Mouse (Mus musculus): Measurements from ENCODE around the gene Park7. TPM values are rescaled to one million over a fixed set of nuclear protein-coding genes. Genes with fewer than 3 reads are reported as not detected.

Gene Park7
- polyA plus RNA-seq, 1 experiment from 2014 or later = 371 TPM

GRCm38 (mm10) chr4:150907099-150907498 is 7.1 kb downstream of the Park7 start:
- no peak for ATAC-seq (replicated peaks; ENCODE audit: insufficient number of reproducible peaks, low FRiP score, low TSS enrichment)
- H3K4me2 ChIP-seq = no peak overlapping the region
- peaks cover 19% of the 10 kb centered on the region; the same call in 1 of the 2 replicates for H3K36me3 ChIP-seq (ENCODE audit: control insufficient read depth, insufficient read depth, low read length)
- 90% methylated on average over 8 of the region's 8 CpGs for WGBS (ENCODE audit: insufficient replicate concordance)
- no peak overlapping the region for H3K9ac ChIP-seq (ENCODE audit: low read depth, low read length)
- H3K27me3 ChIP-seq (ENCODE audit: control insufficient read depth, insufficient read depth, low read length) = no peaks in the 10 kb centered on the region
- no peaks in the 10 kb centered on the region for H3K9me3 ChIP-seq (replicated peaks; ENCODE audit: control insufficient read depth, low read length)
- no peaks in the 10 kb centered on the region; the same call in 1 of the 2 replicates for H3K4me1 ChIP-seq (ENCODE audit: control insufficient read depth, insufficient read depth, low read length)
- H3K27ac ChIP-seq (ENCODE audit: low read depth, low read length) = no peak overlapping the region
- H3K4me3 ChIP-seq (ENCODE audit: low read depth, low read length) = no peak overlapping the region

GRCm38 (mm10) chr4:150903091-150903742 is 11.0 kb downstream of the Park7 start:
- H3K4me3 ChIP-seq (ENCODE audit: low read depth, low read length) = no peak overlapping the region
- H3K9me3 ChIP-seq (replicated peaks; ENCODE audit: control insufficient read depth, low read length) = no peaks in the 10 kb centered on the region
- 94% methylated on average over 14 of the region's 14 CpGs for WGBS (ENCODE audit: insufficient replicate concordance)
- no peak for ATAC-seq (replicated peaks; ENCODE audit: insufficient number of reproducible peaks, low FRiP score, low TSS enrichment)
- H3K27ac ChIP-seq (ENCODE audit: low read depth, low read length) = no peak overlapping the region
- H3K27me3 ChIP-seq (ENCODE audit: control insufficient read depth, insufficient read depth, low read length) = no peaks in the 10 kb centered on the region
- H3K4me1 ChIP-seq (ENCODE audit: control insufficient read depth, insufficient read depth, low read length) = no peaks in the 10 kb centered on the region; the same call in 1 of the 2 replicates
- no peak overlapping the region for H3K9ac ChIP-seq (ENCODE audit: low read depth, low read length)
- peaks cover 32% of the 10 kb centered on the region for H3K36me3 ChIP-seq (ENCODE audit: control insufficient read depth, insufficient read depth, low read length)
- H3K4me2 ChIP-seq = no peak overlapping the region

DNA sequence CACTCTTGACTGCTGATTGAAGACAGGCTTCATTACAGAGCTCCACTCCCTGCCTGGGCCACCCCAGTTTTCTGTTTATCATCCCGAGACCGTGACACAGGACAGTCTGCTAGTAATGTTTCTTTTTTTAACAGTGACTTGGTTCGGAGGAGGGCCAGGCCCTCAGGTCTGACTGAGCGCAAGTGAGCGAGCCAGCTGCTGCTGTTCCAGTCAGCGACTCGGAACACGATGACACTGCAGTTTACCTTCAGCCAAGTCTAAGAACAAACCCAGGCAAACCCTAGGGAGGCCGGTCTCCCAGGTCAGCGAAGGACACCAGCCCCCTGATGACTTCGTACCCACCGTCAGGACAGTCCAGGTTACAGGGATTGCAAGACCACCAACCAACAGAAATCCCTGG is 12.2 kb downstream of the Park7 start:
- no peak for ATAC-seq (replicated peaks; ENCODE audit: insufficient number of reproducible peaks, low FRiP score, low TSS enrichment)
- 0 out of 2 replicates have a peak overlapping the region, but pooled peaks have one; percentile 22 for H3K9ac ChIP-seq (ENCODE audit: low read depth, low read length)
- H3K4me3 ChIP-seq (ENCODE audit: low read depth, low read length) = no peak overlapping the region
- 75% methylated on average over 12 of the region's 12 CpGs for WGBS (ENCODE audit: insufficient replicate concordance)
- H3K27me3 ChIP-seq (ENCODE audit: control insufficient read depth, insufficient read depth, low read length) = no peaks in the 10 kb centered on the region
- no peaks in the 10 kb centered on the region for H3K9me3 ChIP-seq (replicated peaks; ENCODE audit: control insufficient read depth, low read length)
- no peaks in the 10 kb centered on the region; the same call in 1 of the 2 replicates for H3K4me1 ChIP-seq (ENCODE audit: control insufficient read depth, insufficient read depth, low read length)
- no peak overlapping the region for H3K4me2 ChIP-seq
- peaks cover 37% of the 10 kb centered on the region for H3K36me3 ChIP-seq (ENCODE audit: control insufficient read depth, insufficient read depth, low read length)
- H3K27ac ChIP-seq (ENCODE audit: low read depth, low read length) = peak overlapping the region; percentile 50; the same call in 1 of the 2 replicates

DNA sequence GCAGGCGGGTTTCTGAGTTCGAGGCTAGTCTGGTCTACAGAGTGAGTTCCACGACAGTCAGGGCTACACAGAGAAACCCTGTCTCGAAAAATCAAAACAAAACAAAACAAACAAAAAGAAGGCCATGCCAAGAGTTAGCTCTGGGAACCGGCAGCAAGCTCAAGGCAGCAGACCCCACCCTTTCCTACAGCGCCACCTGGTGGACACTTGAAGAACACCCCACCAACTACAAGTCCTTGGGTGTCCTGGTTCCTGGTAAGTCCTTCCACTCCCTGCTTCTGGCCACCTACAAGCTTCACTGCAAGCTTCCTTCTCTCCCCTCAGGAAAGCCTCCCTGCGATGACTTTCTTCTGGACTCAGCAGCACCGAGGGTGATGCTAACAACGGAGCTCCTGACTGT is 12.6 kb downstream of the Park7 start:
- peaks cover 41% of the 10 kb centered on the region for H3K36me3 ChIP-seq (ENCODE audit: control insufficient read depth, insufficient read depth, low read length)
- no peaks in the 10 kb centered on the region for H3K9me3 ChIP-seq (replicated peaks; ENCODE audit: control insufficient read depth, low read length)
- no peaks in the 10 kb centered on the region; the same call in 1 of the 2 replicates for H3K4me1 ChIP-seq (ENCODE audit: control insufficient read depth, insufficient read depth, low read length)
- H3K27me3 ChIP-seq (ENCODE audit: control insufficient read depth, insufficient read depth, low read length) = no peaks in the 10 kb centered on the region
- no peak overlapping the region for H3K4me3 ChIP-seq (ENCODE audit: low read depth, low read length)
- no peak overlapping the region for H3K4me2 ChIP-seq
- 51% methylated on average over 9 of the region's 9 CpGs for WGBS (ENCODE audit: insufficient replicate concordance)
- ATAC-seq (replicated peaks; ENCODE audit: insufficient number of reproducible peaks, low FRiP score, low TSS enrichment) = no peak
- H3K27ac ChIP-seq (ENCODE audit: low read depth, low read length) = peak overlapping the region; percentile 50; the same call in 1 of the 2 replicates
- 0 out of 2 replicates have a peak overlapping the region, but pooled peaks have one; percentile 22 for H3K9ac ChIP-seq (ENCODE audit: low read depth, low read length)

DNA sequence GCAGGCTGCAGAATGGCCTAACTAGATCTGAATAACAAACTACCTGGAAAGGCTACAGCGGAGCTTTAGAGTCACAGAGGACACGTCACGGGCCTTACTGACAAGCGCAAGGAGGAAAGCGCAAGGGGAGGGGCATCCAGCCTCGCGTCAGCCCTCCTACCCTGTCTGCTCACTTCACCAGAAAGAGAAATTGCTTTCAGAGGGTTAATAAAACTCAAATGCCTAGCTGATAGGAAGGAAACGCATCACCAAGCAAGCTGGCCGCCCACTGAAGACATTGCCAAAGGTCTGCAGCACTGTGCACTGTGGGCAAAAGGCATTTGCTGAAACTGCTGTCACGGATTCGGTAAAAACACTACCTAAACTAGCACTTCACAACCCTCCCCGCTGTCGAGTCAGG is 13.8 kb downstream of the Park7 start:
- ATAC-seq (replicated peaks; ENCODE audit: insufficient number of reproducible peaks, low FRiP score, low TSS enrichment) = no peak
- Histone ChIP-seq H3K4me2 (no peak overlapping the region), H3K36me3 (ENCODE audit: control insufficient read depth, insufficient read depth, low read length) (peaks cover 44% of the 10 kb centered on the region), H3K27me3 (ENCODE audit: control insufficient read depth, insufficient read depth, low read length) (no peaks in the 10 kb centered on the region), H3K27ac (ENCODE audit: low read depth, low read length) (no peak overlapping the region), H3K4me3 (ENCODE audit: low read depth, low read length) (no peak overlapping the region), H3K4me1 (ENCODE audit: control insufficient read depth, insufficient read depth, low read length) (no peaks in the 10 kb centered on the region; the same call in 1 of the 2 replicates), H3K9me3 (replicated peaks; ENCODE audit: control insufficient read depth, low read length) (no peaks in the 10 kb centered on the region), H3K9ac (ENCODE audit: low read depth, low read length) (no peak overlapping the region)
- 92% methylated on average over 13 of the region's 13 CpGs for WGBS (ENCODE audit: insufficient replicate concordance)

DNA sequence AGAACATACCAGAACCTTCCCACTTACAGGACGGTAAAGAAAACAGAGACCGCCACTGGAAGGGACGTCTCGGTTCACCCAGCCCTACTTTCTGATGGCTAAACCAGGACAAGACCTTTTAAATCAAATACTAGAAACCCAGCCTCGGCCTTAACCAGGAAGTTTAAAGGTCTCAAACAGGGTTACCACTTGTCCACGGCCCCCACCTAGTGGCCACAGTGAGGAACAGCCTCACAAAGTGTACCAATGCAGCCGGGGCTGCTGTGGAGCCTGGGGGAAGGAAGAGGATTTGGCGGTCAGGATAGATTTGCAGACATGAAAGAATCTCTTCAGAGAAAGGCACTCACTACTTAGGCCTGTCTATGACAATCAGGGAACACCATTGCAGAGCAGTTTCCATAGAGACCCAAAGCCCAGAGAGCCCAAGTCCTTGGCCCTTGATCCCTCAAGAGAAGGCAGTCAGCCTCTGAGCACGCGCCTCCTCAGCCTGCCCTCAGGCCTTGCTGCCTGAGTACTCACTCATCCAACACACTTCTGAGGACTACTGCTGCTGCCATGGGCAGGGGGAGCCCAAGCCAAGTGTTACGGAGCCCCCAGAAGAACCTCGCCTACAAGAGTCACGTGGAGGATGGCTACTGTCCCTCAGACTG is 15.4 kb downstream of the Park7 start:
- WGBS (ENCODE audit: insufficient replicate concordance) = 56% methylated on average over 13 of the region's 13 CpGs
- Histone ChIP-seq H3K9ac (ENCODE audit: low read depth, low read length) (no peak overlapping the region), H3K9me3 (replicated peaks; ENCODE audit: control insufficient read depth, low read length) (no peaks in the 10 kb centered on the region), H3K27ac (ENCODE audit: low read depth, low read length) (no peak overlapping the region), H3K4me3 (ENCODE audit: low read depth, low read length) (no peak overlapping the region), H3K27me3 (ENCODE audit: control insufficient read depth, insufficient read depth, low read length) (no peaks in the 10 kb centered on the region), H3K4me2 (no peak overlapping the region), H3K36me3 (ENCODE audit: control insufficient read depth, insufficient read depth, low read length) (peaks cover 40% of the 10 kb centered on the region), H3K4me1 (ENCODE audit: control insufficient read depth, insufficient read depth, low read length) (no peaks in the 10 kb centered on the region; the same call in 1 of the 2 replicates)
- no peak for ATAC-seq (replicated peaks; ENCODE audit: insufficient number of reproducible peaks, low FRiP score, low TSS enrichment)

DNA sequence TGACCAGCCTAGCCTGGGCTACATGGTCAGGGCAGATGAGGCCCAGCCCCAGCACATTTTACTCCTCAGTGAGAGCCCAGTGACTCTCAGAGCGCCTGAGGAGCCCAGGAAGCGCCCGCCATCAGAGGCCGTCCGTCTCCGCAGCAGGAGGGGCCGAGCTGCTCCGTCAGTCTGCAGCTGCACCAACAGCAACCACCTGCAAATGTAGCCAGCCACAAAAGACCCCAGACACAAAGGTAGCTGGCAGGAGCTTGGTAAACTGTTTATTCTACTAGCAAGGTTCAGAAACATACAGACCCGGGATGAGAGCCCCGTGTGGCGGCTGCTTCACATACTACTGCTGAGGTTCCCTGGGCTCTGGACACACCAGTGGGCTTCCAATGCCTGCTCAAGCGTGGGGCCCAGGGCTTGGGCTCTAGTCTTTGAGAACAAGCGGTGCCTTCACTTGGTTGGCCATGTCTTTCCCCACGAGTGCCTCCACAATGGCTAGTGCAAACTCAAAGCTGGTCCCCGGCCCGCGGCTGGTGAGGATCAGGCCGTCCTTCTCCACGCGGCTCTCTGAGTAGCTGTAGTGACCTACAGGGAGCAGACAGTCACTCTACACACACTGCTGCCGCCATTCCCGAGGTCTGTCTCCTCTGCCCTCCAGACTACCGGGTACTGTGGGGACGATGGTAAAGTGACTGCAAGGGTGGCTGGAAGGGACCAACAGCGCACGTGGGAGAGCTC is 17.2 kb downstream of the Park7 start:
- Histone ChIP-seq H3K9me3 (replicated peaks; ENCODE audit: control insufficient read depth, low read length) (no peaks in the 10 kb centered on the region), H3K9ac (ENCODE audit: low read depth, low read length) (no peak overlapping the region), H3K4me1 (ENCODE audit: control insufficient read depth, insufficient read depth, low read length) (no peaks in the 10 kb centered on the region; the same call in 1 of the 2 replicates), H3K36me3 (ENCODE audit: control insufficient read depth, insufficient read depth, low read length) (peaks cover 25% of the 10 kb centered on the region), H3K4me3 (ENCODE audit: low read depth, low read length) (no peak overlapping the region), H3K4me2 (no peak overlapping the region), H3K27ac (ENCODE audit: low read depth, low read length) (no peak overlapping the region), H3K27me3 (ENCODE audit: control insufficient read depth, insufficient read depth, low read length) (no peaks in the 10 kb centered on the region)
- ATAC-seq (replicated peaks; ENCODE audit: insufficient number of reproducible peaks, low FRiP score, low TSS enrichment) = no peak
- WGBS (ENCODE audit: insufficient replicate concordance) = 93% methylated on average over 26 of the region's 26 CpGs

DNA sequence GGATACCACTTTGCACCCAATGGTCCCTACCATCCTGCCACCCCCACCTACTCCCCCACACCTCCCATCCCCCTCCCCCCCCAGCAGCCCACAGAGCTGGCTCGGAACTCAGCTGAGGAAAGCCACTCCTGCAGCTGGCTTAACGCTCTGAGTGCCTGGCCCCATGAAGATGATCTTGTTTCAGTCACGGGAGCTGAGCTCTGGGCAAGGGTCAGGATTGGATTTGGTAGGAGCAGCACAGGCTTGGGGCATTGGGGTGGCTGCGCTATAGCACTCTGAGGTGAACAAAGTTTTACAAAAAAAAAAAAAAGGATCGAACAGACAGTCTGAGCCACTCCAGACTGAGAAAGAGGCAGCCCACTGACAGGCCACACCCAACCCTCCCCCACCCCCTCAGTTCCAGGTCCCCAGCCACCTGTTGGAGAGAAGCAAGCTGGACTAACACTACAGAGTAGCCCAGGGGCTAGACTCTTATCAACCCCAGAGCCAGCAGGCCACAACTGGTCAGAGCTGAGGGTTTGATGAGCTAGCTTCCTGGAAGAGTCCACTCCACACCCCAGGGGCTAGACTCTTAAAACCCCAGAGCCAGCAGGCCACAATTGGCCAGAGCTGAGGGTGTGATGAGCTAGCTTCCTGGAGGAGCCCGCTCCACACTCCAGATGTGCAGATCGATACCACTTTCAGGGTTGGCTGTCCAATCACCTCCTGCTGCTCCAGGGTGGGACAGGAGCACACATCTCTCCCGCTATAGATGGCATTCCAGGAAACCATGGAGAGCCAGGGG is 19.3 kb downstream of the Park7 start:
- no peak overlapping the region for H3K4me3 ChIP-seq (ENCODE audit: low read depth, low read length)
- no peak overlapping the region; the same call in 1 of the 2 replicates for H3K9ac ChIP-seq (ENCODE audit: low read depth, low read length)
- H3K27ac ChIP-seq (ENCODE audit: low read depth, low read length) = no peak overlapping the region
- H3K4me2 ChIP-seq = no peak overlapping the region
- 0 out of 2 replicates have a peak, but pooled peaks cover 2% of the 10 kb centered on the region for H3K27me3 ChIP-seq (ENCODE audit: control insufficient read depth, insufficient read depth, low read length)
- ATAC-seq (replicated peaks; ENCODE audit: insufficient number of reproducible peaks, low FRiP score, low TSS enrichment) = no peak; the same call in 1 of the 2 replicates
- H3K9me3 ChIP-seq (replicated peaks; ENCODE audit: control insufficient read depth, low read length) = no peaks in the 10 kb centered on the region
- no peaks in the 10 kb centered on the region for H3K4me1 ChIP-seq (ENCODE audit: control insufficient read depth, insufficient read depth, low read length)
- 56% methylated on average over 8 of the region's 8 CpGs for WGBS (ENCODE audit: insufficient replicate concordance)
- peaks cover 16% of the 10 kb centered on the region for H3K36me3 ChIP-seq (ENCODE audit: control insufficient read depth, insufficient read depth, low read length)
